Mouse (Mus musculus) heart, embryonic 13.5 days (tissue): ENCODE data around the gene Cth. TPM values are rescaled to one million over a fixed set of nuclear protein-coding genes. Genes with fewer than 3 reads are reported as not detected.

Source experiments
- ATAC-seq: fragments of 200-750 bp; cut with Nextera tagmentation; 2 replicates; pipeline ENCODE4 v1.8.0; 2017; ENCODE audit warnings: moderate TSS enrichment; ENCODE audit not compliant: insufficient number of reproducible peaks, low FRiP score, low TSS enrichment; ENCODE audit errors: extremely low read depth
- H3K27ac ChIP-seq: fragments of 300-500 bp; sonication (generic); replicated peaks from 2 replicates; pipeline ENCODE4 v1.5.1; 2015; ENCODE audit warnings: moderate library complexity, mild to moderate bottlenecking, inconsistent platforms
- H3K27me3 ChIP-seq: fragments of 300-500 bp; sonication (generic); replicated peaks from 2 replicates; pipeline ENCODE4 v1.6.1; 2015; ENCODE audit warnings: mild to moderate bottlenecking, inconsistent platforms
- H3K36me3 ChIP-seq: fragments of 300-500 bp; sonication (generic); 2 replicates; pipeline ENCODE4 v1.6.1; 2015; ENCODE audit warnings: mild to moderate bottlenecking, inconsistent platforms
- H3K4me1 ChIP-seq: fragments of 300-500 bp; sonication (generic); 2 replicates; pipeline ENCODE4 v1.6.1; 2015; ENCODE audit warnings: inconsistent platforms
- H3K4me2 ChIP-seq: fragments of 300-500 bp; sonication (generic); 2 replicates; pipeline ENCODE4 v1.6.1; 2015; ENCODE audit warnings: inconsistent platforms, mild to moderate bottlenecking, moderate library complexity
- H3K4me3 ChIP-seq: fragments of 300-500 bp; sonication (generic); 2 replicates; pipeline ENCODE4 v1.5.1; 2015; ENCODE audit warnings: moderate library complexity, mild to moderate bottlenecking, inconsistent platforms
- H3K9ac ChIP-seq: fragments of 300-500 bp; sonication (generic); 2 replicates; pipeline ENCODE4 v1.6.1; 2015; ENCODE audit warnings: inconsistent platforms, mild to moderate bottlenecking, moderate library complexity
- H3K9me3 ChIP-seq: fragments of 300-500 bp; sonication (generic); 2 replicates; pipeline ENCODE4 v1.6.1; 2016; ENCODE audit warnings: inconsistent platforms
- WGBS: fragments of 180-500 bp; shearing (Covaris S2); methylation state at CpG from one replicate; pipeline ENCODE4 v1.1.7; 2015; ENCODE audit warnings: mixed read lengths; 5-methylcytosine and 5-hydroxymethylcytosine counted together
- polyA plus RNA-seq: library from polyadenylated mRNA; unstranded; fragments of >200 nt; fragmentation: Nextera tagmentation; extraction: Ambion mirVana; gene quantifications from 2 replicates; pipeline ENCODE4 v1.2.1, GENCODE M21; 2015

Gene Cth
- polyA plus RNA-seq, 1 experiment from 2014 or later = 2.1 TPM

GRCm38 (mm10) chr3:157867836-157868235 is 57.0 kb downstream of the Cth start:
- Histone ChIP-seq H3K27me3 (no peaks in the 10 kb centered on the region), H3K4me1 (no peaks in the 10 kb centered on the region), H3K9ac (no peak overlapping the region), H3K27ac (no peak overlapping the region), H3K36me3 (no peaks in the 10 kb centered on the region), H3K4me3 (no peak overlapping the region), H3K9me3 (no peaks in the 10 kb centered on the region), H3K4me2 (no peak overlapping the region)
- no peak for ATAC-seq
- WGBS = 74% methylated on average over 2 of the region's 2 CpGs

GRCm38 (mm10) chr3:157866251-157866650 is 58.6 kb downstream of the Cth start:
- no peak for ATAC-seq
- H3K4me1 ChIP-seq = no peaks in the 10 kb centered on the region

GRCm38 (mm10) chr3:157865848-157866247 is 59.0 kb downstream of the Cth start:
- Histone ChIP-seq H3K9me3 (no peaks in the 10 kb centered on the region), H3K36me3 (no peaks in the 10 kb centered on the region), H3K9ac (no peak overlapping the region), H3K4me2 (no peak overlapping the region), H3K27me3 (no peaks in the 10 kb centered on the region), H3K4me1 (no peaks in the 10 kb centered on the region), H3K27ac (no peak overlapping the region), H3K4me3 (no peak overlapping the region)
- ATAC-seq = no peak
- 51% methylated on average over 2 of the region's 2 CpGs for WGBS

More at GRCm38 (mm10) chr3:157866251-157866650, 58.6 kb downstream of the Cth start:
- no peaks in the 10 kb centered on the region for H3K9me3 ChIP-seq
- H3K36me3 ChIP-seq = no peaks in the 10 kb centered on the region
- H3K27me3 ChIP-seq = no peaks in the 10 kb centered on the region
- 54% methylated on average over 4 of the region's 4 CpGs for WGBS
- no peak overlapping the region for H3K4me3 ChIP-seq
- H3K27ac ChIP-seq = no peak overlapping the region
- no peak overlapping the region for H3K4me2 ChIP-seq
- no peak overlapping the region for H3K9ac ChIP-seq

GRCm38 (mm10) chr3:157865431-157865830 is 59.4 kb downstream of the Cth start:
- no peak overlapping the region for H3K4me3 ChIP-seq
- no peaks in the 10 kb centered on the region for H3K4me1 ChIP-seq
- no peaks in the 10 kb centered on the region for H3K27me3 ChIP-seq
- no peak overlapping the region for H3K9ac ChIP-seq
- no peak overlapping the region for H3K4me2 ChIP-seq
- 60% methylated on average over 6 of the region's 6 CpGs for WGBS
- no peaks in the 10 kb centered on the region for H3K36me3 ChIP-seq
- no peak for ATAC-seq
- H3K9me3 ChIP-seq = no peaks in the 10 kb centered on the region
- no peak overlapping the region for H3K27ac ChIP-seq

GRCm38 (mm10) chr3:157852806-157853205 is 72.1 kb downstream of the Cth start:
- peaks cover 14% of the 10 kb centered on the region for H3K4me1 ChIP-seq
- no peaks in the 10 kb centered on the region for H3K27me3 ChIP-seq
- no peaks in the 10 kb centered on the region for H3K9me3 ChIP-seq
- WGBS = 60% methylated on average over 1 of the region's 1 CpGs
- no peak overlapping the region for H3K27ac ChIP-seq
- no peak overlapping the region for H3K9ac ChIP-seq
- H3K4me3 ChIP-seq = no peak overlapping the region
- no peak for ATAC-seq
- H3K4me2 ChIP-seq = no peak overlapping the region
- H3K36me3 ChIP-seq = no peaks in the 10 kb centered on the region

- Histone ChIP-seq H3K9ac (no peak overlapping the region), H3K27me3 (no peaks in the 10 kb centered on the region), H3K9me3 (no peaks in the 10 kb centered on the region), H3K36me3 (no peaks in the 10 kb centered on the region), H3K4me2 (peak overlapping the region; percentile 23; the same call in 1 of the 2 replicates), H3K27ac (peak overlapping the region; percentile 94), H3K4me1 (peaks cover 33% of the 10 kb centered on the region), H3K4me3 (no peak overlapping the region)
- peak; percentile 37; the same call in 1 of the 2 replicates for ATAC-seq
- WGBS = 16% methylated on average over 2 of the region's 2 CpGs
Observed at GRCm38 (mm10) chr3:157848503-157848902, 76.4 kb downstream of the Cth start.

GRCm38 (mm10) chr3:157847338-157848284 is 77.3 kb downstream of the Cth start:
- Histone ChIP-seq H3K9me3 (no peaks in the 10 kb centered on the region), H3K27ac (peak overlapping the region; percentile 94), H3K36me3 (no peaks in the 10 kb centered on the region), H3K27me3 (no peaks in the 10 kb centered on the region), H3K4me3 (no peak overlapping the region), H3K9ac (peak overlapping the region; percentile 50; the same call in 1 of the 2 replicates), H3K4me2 (peak overlapping the region; percentile 23), H3K4me1 (peaks cover 33% of the 10 kb centered on the region)
- ATAC-seq = no peak
- 16% methylated on average over 7 of the region's 7 CpGs for WGBS

Other genes starting within 250 kb of the Cth start
- gene Ankrd13c, start 22.2 kb upstream of the Cth start, polyA plus RNA-seq = 17.9 and 19.0 TPM in 2 replicates
- gene Srsf11, start 111.6 kb upstream of the Cth start, polyA plus RNA-seq = 161 and 164 TPM in 2 replicates
- gene Lrrc40, start 111.6 kb upstream of the Cth start, polyA plus RNA-seq = 43.7 and 44.8 TPM in 2 replicates